ENCODE assay signal across 9 mouse cellular contexts in genomic region chr13:112909663-112910062, GRCm38 (mm10). TPM values are rescaled to one million over a fixed set of nuclear protein-coding genes. Genes with fewer than 3 reads are reported as not detected.
DNase-seq lines count a peak whose midpoint lies in the region; ATAC-seq and TF ChIP-seq lines count a peak whose summit lies in the region.
"Had no signal": no experiment of that assay in that cellular context is flagged by ENCODE, and none has a peak within 500 bp of the region (broad histone marks: within the 10 kb centered on the region; RNA-seq: fewer than 3 reads in every experiment).

No protein-coding gene starts in this region.

- peaks cover 62% of the 10 kb centered on the region for H3K36me3 ChIP-seq in heart, postnatal 0 days (replicated peaks; ENCODE audit: control insufficient read depth, insufficient read depth, low read length)
- H3K36me3 ChIP-seq in heart, embryonic 10.5 days = peaks cover 74% of the 10 kb centered on the region

- H3K4me1 ChIP-seq in heart, postnatal 0 days (ENCODE audit: control insufficient read depth, insufficient read depth) = no peaks in the 10 kb centered on the region
- no peaks in the 10 kb centered on the region for H3K4me1 ChIP-seq in heart, embryonic 10.5 days
- H3K4me1 ChIP-seq: megakaryocyte, embryonic 14.5 days had no signal

- no peak overlapping the region for H3K4me3 ChIP-seq in heart, postnatal 0 days (ENCODE audit: low read depth, low read length)
- H3K4me3 ChIP-seq in heart, embryonic 10.5 days = no peak overlapping the region
- H3K4me3 ChIP-seq: megakaryocyte, embryonic 14.5 days had no signal

- no peak for ATAC-seq in heart, postnatal 0 days (ENCODE audit: insufficient read depth, low read depth)
- ATAC-seq in inflammation-experienced regulatory T-cells, adult 6 months = peak; percentile 80

- H3K9ac ChIP-seq in heart, postnatal 0 days (replicated peaks; ENCODE audit: low read depth, low read length) = no peak overlapping the region

- 56% methylated on average over 4 of the region's 4 CpGs for WGBS in heart, postnatal 0 days
- 81% methylated on average over 4 of the region's 4 CpGs for WGBS in heart, embryonic 10.5 days

- no peak overlapping the region for H3K4me2 ChIP-seq in heart, postnatal 0 days (ENCODE audit: low read depth, low read length)

- no peaks in the 10 kb centered on the region for H3K9me3 ChIP-seq in heart, postnatal 0 days (replicated peaks; ENCODE audit: control insufficient read depth, low read length)
- no peaks in the 10 kb centered on the region for H3K9me3 ChIP-seq in heart, embryonic 10.5 days
- H3K9me3 ChIP-seq: megakaryocyte, embryonic 14.5 days had no signal

- peak; percentile 83 for TF ChIP-seq CTCF in heart, postnatal 0 days (IDR thresholded peaks at IDR 0.05; ENCODE audit: low read depth)

- no peak for TF ChIP-seq EP300 in heart, postnatal 0 days (IDR thresholded peaks at IDR 0.05; ENCODE audit: low read depth)

- peak; percentile 24 for DNase-seq in heart, postnatal 0 days (ENCODE audit: low spot score)
- no peak for DNase-seq in heart, embryonic 10.5 days (ENCODE audit: low spot score)
- DNase-seq in urinary bladder, postnatal 36 days (ENCODE audit: low spot score in 2 of 2) = peak; percentile 3 to 20
- DNase-seq in urinary bladder, adult 18-20 months (ENCODE audit: low spot score in 2 of 2) = no peak
- peak; percentile 51 for DNase-seq in c-Kit-positive CD71-positive TER-119-negative erythroid progenitor cells, embryonic 14.5 days (ENCODE audit: low read depth)
- peak; percentile 66 for DNase-seq in naive thymus-derived CD4-positive, alpha-beta T cell, adult 2 months (ENCODE audit: low read depth)
- no peak for DNase-seq in testis, postnatal 14 days (ENCODE audit: low spot score)

- H3K27ac ChIP-seq in heart, postnatal 0 days (ENCODE audit: low read depth) = no peak overlapping the region
- H3K27ac ChIP-seq in heart, embryonic 10.5 days = no peak overlapping the region

- no peaks in the 10 kb centered on the region for H3K27me3 ChIP-seq in heart, postnatal 0 days (ENCODE audit: control insufficient read depth, insufficient read depth, low read length)
- H3K27me3 ChIP-seq in heart, embryonic 10.5 days (ENCODE audit: insufficient read depth, poor library complexity, severe bottlenecking) = no peaks in the 10 kb centered on the region
- H3K27me3 ChIP-seq: megakaryocyte, embryonic 14.5 days had no signal

RNA-seq across cellular contexts. Expression of gene Mtrex, which starts 17.5 kb away (rescaled TPM):
- 14.3 and 15.5 TPM in 2 replicates for total RNA-seq in heart, postnatal 0 days (2014; rRNA removed; ENCODE audit: low replicate concordance)
- polyA plus RNA-seq in heart, postnatal 0 days (2015; fragmentation: Nextera tagmentation; extraction: Ambion mirVana) = 22.3 and 23.4 TPM in 2 replicates
- polyA plus RNA-seq in heart, embryonic 10.5 days (2016; fragmentation: Nextera tagmentation; extraction: Ambion mirVana) = 68.3 and 68.9 TPM in 2 replicates
- polyA plus RNA-seq in inflammation-experienced regulatory T-cells, adult 6 months (2017; shearing (Covaris generic)) = 10 to 100 TPM; 55.7 to 77.3 (median 74.5) TPM

RNA-seq across cellular contexts. Expression of gene Dhx29, which starts 17.6 kb away (rescaled TPM):
- total RNA-seq in heart, postnatal 0 days (2014; rRNA removed; ENCODE audit: low replicate concordance) = 6.4 and 15.0 TPM in 2 replicates
- 12.1 and 13.2 TPM in 2 replicates for polyA plus RNA-seq in heart, postnatal 0 days (2015; fragmentation: Nextera tagmentation; extraction: Ambion mirVana)
- polyA plus RNA-seq in heart, embryonic 10.5 days (2016; fragmentation: Nextera tagmentation; extraction: Ambion mirVana) = 19.7 and 24.7 TPM in 2 replicates
- 10 to 100 TPM in 2 of 3 experiments, 1 to 10 TPM in 1; 8.8 to 12.4 (median 10.9) TPM for polyA plus RNA-seq in inflammation-experienced regulatory T-cells, adult 6 months (2017; shearing (Covaris generic))

Comparison
In these comparisons a context has a peak if more than half of its experiments do, and no peak if none do; other contexts are left out.
1. DNase-seq: peak in heart, postnatal 0 days (single experiment), urinary bladder, postnatal 36 days (2 of 2), c-Kit-positive CD71-positive TER-119-negative erythroid progenitor cells, embryonic 14.5 days (single experiment) and naive thymus-derived CD4-positive, alpha-beta T cell, adult 2 months (single experiment); none in heart, embryonic 10.5 days (single experiment), urinary bladder, adult 18-20 months (0 of 2) and testis, postnatal 14 days (single experiment).